Mouse (Mus musculus) adrenal gland, adult 8-10 months (tissue): ENCODE measurements around the gene Ifnar2. TPM values are rescaled to one million over a fixed set of nuclear protein-coding genes. Genes with fewer than 3 reads are reported as not detected.
"Not testable (repeated sequence)": the region's sequence is repeated elsewhere in the genome, so short reads cannot be mapped to it uniquely, and the experiment has no call there.

ENCODE experiments used
- DNase-seq: peaks from one replicate; pipeline ENCODE4 v3.0.0; 2022
- total RNA-seq, 4 experiments: library from RNA; stranded (reverse); gene quantifications; 2 replicates each; pipeline ENCODE4 v1.2.4; 2022

Ifnar2 gene
- total RNA-seq, 4 experiments from 2014 or later: 83.7 to 103 (median 95.8) TPM

DNA sequence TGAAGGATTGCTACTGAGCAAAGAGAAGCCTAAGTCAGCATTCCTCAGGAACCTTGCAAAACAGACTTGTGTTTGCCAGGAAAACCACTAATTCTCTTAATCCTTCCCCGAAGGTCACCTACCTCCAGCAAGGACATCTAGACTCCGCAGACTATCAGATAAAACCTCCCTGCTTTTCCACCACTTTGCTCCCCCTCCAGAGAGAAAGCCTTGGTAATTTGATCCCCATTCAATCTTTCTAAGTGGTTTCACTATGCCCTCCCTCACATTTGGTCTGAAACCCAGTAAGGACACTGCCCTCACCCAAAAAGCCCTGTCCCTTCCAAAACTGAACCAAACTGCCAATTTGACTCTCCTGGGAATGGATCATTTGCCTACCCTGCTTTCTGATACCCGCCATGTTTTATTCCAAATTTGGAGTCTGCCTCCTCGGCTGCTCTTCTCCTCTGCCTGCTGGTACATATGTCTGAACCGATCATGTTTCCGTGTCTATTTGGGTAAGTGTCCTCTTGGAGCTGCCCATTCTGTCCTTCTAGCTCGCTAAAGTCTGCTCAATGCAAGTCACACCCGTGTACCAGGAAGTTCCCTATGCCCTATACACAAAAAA lies 55.8 kb downstream of the Ifnar2 start:
- DNase-seq: peak; percentile 68

DNA sequence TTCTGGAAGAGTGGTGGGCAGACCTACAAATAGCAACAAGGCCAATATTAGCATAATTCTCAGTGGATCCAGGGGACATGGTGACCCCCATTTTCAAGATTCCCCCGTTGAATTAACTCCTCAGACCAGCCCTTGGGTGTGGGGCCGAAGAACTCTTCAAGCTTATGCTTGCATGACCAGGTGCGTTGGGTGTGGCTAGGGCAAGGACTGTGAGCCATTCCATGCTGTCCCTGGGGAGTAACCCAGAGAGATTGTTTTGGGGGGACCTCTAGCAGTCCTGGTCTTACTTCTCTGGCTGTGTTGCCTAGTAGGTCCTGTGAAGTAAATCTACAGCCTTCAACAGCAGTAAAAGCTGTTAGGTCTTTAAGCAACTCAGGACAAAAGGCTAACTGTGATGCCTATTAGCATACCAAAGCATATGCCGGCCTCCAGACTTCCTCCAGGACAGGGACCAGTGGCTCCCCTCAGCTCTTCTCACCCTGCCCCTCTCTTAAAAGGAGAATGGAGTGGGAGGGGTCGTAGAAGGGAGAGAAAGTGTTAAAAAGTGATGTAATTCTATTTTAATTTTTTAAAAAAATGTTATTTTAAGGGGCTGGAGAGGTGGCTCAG lies 60.2 kb downstream of the Ifnar2 start:
- DNase-seq: no peak

DNA sequence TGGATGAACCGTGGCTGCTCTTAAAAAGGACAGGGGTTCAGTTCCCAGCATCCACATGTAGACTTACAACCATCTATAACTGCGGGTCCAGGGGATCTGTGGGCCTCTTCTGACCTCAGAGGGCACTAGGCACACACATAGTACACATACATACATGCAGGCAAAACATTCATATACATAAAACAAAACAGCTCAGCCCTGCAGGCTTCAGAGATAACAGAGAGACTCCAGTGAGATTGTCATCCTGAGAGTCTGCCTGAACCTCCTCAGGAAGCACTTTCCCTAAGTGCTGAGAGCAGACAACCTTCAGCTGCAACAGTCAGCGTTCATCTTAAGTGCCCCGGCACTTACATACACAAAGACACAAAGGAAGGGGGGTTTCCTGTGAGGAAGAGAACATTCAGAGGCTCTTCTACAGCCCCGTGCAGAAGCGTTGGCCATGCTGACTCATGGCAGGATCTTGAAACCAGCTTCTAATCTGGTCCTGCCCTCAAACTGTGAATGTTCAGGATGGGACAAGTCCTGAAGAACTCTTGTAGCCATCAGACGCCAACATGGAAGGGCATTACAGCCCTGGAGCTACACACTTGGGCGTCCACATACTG lies 60.8 kb downstream of the Ifnar2 start:
- no peak for DNase-seq

DNA sequence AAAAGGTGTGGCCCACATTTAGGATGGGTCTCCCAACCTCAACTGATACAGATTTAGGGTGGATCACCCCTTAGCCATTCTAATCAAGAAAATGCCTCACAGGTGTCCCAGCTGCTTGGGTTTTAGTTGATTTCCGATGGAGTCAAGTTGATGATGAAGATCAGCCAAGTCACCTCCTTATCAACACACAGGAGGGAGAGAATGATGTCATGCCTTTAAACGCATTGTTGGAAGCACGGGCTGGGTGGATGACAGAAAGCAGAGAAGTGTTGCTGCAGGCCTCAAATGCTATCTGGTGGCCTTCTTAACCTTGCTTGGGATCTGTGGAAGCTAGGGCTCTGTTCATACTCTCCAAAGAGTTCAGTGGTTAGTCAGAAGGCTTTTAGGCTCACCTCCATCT lies 61.5 kb downstream of the Ifnar2 start:
- no peak for DNase-seq

DNA sequence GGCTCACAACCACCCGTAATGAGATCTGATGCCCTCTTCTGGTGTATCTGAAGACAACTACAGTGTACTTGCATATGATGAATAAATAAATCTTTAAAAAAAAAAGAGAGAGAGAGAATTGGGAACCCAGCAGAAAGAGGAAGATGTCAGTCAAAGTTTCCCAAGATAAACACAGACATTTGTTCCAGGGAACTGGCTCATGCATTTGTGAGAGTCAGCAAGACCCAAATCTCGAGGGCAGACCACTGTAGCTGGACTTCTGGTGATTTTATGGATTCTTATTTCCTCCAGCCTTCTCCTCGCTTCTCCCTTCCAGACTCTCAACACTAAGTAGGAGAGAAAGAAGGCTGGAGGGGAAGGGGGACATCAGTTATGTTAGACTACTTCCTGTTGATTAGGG lies 65.5 kb downstream of the Ifnar2 start:
- DNase-seq: no peak

DNA sequence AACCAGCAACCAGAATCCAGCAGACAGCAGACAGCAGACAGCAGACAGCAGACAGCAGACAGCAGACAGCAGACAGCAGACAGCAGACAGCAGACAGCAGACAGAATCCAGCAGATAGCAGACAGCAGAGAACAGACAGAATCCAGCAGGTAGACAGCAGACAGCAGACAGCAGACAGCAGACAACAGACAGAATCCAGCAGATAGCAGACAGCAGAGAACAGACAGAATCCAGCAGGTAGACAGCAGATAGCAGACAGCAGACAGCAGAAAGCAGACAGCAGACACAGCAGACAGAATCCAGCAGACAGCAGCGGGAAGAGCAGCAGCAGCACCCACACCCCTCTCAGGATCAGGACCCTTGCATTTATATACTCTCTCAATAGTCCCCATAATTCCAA lies 66.0 kb downstream of the Ifnar2 start:
- not testable (repeated sequence) for DNase-seq

DNA sequence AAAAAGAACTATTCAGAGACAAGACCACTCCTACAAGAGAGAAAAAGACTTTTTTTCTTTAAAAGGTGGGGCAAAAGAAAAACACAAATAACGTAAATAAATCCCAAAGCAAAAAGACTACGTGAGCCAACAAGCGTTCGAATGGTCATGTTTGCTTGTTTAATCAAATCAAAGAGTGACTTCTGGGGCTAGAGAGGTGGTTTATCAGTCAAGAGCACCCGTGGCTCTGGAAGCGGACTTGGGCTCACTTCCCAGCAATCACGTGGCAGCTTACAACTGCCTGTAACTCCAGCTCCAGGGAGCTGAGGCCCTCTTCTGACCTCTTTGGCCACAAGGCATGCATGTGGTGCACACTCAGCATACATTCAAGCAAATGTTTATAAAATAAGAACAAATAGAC lies 68.8 kb downstream of the Ifnar2 start:
- DNase-seq: peak; percentile 70

DNA sequence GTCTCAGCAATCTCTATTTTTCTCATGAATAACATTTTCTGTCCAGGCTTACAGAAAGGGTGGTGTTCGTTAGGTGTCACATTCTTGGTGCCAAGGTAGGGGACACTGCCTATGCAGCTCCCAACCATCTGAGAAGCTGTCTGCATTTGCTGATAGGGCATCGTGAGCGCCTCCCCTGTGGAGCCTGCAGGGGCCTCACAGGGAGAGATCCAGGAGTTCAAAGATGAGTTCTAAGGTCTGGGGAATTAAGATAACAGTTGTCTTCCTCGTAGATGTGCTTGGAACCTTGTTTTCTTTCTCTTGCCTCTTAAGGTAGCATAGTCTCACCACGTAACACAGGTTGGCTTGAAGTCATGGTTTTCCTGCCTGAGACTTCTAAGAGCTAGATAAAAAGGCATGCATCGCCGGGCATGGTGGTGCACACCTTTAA lies 69.2 kb downstream of the Ifnar2 start:
- no peak for DNase-seq

DNA sequence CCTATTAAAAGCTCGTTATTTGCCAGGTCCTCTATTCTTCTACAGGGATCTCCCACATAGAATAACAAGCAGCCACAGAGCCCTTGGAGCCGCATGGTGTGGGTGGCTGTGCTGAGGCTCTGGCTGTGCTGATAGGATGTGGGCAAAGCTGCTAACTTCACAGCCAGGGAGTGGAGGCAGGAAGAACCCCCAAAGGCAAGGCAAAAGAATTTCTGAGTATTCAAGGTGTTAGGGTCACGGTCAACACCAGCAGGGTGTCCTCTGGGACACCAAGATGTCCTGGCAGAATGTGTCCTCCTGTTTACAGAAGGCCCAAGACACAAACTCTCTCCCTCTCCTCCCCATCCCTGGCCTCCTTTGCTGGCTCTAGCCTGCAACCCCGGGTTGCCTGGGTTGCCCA lies 69.9 kb downstream of the Ifnar2 start:
- DNase-seq: no peak

DNA sequence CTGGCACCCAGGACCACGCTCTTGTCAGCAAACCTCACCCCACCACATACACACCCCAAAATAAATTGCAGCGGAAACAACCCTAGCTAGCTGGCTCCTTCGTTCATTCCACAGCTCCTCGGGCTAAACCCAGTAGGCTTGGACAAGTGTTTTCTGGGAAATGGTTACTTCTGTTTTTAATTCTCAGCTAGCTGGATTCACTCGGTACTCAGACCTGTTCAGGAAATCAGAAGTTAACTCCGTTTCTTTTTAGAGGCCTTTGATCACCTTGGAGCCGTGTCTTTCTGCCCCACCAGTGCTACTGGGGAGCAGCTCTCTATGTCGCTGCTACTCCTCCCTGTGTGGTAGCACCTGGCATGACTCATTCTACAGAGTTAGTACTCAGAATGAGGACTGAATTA lies 70.6 kb downstream of the Ifnar2 start:
- DNase-seq: no peak

DNA sequence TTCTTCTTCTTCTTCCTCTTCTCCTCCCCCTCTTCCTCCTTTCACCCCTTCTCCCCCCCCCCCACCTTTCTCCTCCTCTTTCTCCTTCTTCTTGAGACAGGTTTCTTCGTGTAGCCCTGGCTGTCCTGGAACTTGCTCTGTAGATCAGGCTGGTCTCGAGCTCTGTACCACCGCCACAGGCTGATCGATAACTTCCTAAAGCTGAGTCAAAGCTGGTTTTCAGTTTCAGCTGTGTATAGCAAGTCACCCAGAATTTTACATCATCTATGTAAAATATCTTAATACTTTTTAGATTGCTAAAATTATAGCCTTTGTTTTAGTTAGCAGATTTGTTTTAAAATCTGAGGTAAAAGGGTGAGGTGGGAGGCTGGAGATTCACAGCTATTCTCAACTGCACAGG lies 72.3 kb downstream of the Ifnar2 start:
- no peak for DNase-seq

DNA sequence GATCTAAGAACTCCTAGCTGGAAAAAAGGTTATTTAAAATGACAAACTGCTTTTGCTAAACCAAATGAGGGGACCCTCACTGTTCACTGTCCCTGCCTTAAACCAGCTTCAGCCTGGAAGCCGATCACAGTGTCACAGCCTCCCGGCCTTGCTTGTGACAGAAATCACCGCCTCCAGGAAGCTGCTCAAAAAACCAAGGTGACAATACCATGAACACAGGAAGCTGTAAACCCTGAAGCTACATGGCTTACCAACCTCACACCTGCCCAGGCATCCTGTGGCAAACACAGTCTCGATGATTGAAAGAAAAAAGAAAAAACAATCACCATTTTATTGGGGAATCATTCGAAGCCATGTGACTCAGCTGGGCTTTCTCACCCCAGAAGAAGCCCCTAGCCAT lies 73.0 kb downstream of the Ifnar2 start:
- DNase-seq: no peak

DNA sequence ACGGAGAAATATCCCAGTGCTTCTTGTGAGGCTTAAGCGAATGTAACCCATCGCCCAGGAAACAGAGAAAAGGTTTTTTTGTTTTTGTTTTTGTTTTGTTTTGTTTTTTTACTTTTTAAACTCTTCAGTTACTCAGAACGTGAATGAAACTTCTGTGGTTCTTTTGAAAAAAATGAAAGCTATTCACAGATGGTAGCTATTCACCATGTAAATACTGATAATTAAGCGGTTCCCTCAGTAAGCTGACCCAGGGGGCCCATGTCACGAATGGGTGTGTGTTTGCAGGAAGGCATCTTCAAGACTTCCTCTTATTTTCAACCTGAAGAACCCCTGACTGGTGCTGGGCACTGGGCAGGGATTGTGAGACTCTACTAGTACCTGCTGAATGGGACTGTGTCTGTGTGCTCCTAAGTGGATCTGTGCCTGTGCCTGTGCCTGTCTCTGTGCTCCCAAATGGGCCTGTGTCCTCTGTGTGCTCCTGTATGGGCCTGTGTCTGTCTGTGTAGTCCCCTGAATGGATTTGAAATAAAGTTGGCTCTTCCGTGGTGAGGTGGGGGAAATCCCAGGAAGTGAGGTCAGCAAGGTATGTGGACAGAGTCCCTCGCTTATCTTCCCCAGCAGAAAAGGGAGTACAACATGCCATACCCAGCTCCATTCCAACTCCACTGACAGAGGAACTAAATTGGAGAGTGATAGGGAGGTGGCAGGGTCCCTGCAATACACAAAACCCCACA lies 74.4 kb downstream of the Ifnar2 start:
- no peak for DNase-seq

DNA sequence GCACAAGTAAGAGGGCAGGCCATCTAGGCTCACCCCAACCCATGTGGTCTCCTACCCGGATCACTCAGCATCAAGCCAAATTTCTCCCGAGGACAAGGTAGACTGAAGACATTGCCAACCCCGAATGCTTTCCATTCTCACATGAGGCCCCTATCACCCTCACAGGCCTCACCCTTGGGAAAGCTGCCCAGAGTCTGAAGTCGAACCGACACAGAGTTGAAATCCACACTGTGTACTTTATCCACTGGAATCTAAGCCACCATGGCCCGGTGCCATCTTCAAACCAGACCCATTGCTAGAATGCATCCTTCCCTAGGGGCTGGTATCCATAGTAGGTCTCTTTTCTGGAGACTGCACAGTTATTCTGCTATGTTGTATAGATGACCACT lies 74.9 kb downstream of the Ifnar2 start:
- no peak for DNase-seq

DNA sequence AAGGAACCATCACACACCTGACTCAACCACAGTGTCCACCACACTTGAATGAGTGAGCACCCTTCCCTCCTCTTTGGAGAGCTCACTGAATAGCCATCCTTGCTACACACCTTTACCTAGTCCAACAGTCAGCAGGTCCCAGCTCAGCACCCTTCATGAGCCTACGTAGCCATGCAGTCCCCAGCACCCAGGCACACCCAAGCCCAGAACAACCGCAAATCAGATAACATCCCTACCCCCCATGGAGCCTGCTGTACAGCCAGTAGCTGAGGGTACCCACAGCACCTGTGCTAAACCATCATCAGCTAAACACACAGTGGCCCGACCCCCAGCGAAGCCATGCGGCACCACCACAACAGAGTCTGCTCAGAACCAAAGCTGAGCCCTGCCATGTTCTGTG lies 75.5 kb downstream of the Ifnar2 start:
- DNase-seq: no peak

DNA sequence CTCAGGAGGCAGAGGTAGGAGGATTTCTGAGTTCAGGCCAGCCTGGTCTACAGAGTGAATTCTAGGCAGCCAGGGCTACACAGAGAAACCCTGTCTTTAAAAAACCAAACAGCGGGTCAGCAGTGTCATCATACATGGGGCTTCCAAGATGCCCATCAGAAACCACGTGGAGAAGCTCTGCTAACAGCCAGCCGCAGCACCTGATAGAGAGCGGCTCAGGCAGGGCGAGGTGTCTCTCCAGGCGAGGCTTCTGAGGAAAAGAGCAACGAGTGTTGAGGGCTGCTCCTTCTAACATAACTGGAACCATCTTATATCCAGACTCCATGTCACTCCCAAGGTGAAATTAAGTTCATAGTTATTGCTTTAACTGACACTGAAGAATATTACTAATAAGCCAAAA lies 76.3 kb downstream of the Ifnar2 start:
- no peak for DNase-seq

DNA sequence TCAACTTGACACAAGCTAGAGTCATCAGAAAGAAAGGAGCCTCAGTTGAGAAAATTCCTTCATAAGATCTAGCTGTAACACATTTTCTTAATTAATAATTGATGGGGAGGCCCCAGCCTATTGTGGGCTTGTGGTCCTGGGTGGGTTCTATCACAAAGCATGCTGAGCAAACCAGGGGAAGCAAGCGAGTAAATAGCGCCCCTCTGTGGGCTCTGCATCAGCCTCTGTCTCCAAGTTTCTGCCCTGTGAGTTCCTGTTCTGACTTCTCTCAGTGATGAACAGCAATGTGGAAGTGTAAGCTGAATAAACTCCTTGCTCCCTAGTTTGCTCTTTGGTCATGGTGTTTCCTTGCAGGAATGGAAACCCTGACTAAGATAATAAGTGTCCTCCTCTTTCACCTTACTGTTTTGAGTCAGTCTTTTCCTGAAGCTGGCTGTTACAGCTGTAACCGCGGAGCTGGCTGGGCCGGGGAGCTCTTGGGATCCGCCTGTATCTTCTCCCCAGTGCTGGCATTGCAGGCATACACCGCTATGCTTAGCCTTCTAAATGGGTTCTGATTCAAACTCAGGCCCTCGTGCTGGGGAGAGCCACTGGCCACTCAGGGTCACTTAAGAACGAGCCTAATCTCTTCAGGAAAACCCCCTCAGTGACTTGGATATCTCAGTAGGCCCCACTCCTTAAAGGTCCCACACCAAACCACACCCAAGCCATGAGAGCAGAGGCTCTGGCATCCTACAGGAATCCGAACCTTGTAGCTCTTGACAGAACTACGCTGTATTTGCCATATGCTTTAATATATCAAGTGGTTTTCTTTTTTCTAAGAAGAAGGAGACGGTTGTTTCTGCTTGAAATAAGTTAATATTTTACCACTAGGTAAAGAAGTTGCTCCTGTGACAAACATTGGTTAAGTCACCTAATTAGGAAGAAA lies 77.8 kb downstream of the Ifnar2 start:
- DNase-seq: no peak

DNA sequence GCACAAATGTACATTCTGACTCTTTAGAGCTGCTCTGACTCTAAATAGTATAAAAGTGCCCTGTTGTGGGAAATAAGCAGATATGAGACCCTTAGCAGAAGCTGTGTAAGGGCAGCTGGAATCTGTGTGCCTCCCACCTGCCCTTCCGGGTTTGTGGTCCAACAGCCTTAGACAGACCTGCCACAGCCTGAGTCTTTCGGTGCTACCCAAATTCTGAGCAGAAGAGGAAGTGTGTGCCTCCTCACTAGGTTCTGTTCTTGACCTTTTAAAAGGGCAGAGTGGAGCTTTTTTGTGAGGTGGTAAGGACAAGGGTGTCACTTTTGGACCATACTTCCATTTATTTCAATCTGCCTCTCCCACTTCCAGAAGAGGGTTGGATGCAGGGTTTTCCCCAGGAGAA lies 79.4 kb downstream of the Ifnar2 start:
- no peak for DNase-seq

DNA sequence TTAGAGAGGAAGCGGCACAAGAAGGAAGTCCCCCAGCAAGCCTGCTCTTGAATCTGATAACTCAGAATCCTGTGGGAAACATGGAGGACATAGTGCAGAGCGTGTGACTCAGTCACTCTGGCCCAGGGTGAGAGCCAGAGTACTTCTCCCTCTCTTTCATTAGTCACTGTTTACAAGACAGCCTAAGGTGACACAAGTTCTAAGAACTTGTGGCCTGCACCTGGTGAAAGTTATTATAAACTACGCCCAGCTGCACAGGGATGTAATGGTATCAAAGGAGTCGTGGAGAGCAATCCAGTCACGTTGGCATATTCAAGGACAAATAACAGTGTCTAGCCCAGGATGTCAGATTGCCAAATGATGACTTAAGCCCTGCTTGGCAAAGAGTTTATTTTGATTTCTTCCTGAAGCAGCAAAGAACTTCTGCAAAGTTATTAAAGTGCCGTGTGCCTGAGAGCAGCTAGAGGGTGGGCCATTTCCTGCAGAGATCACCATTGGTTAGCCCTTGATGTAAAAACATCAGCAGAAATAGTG lies 79.8 kb downstream of the Ifnar2 start:
- DNase-seq: peak; percentile 62
